ENCODE assay signal across 22 mouse cellular contexts in genomic region chr13:52374781-52375180, GRCm38 (mm10).
DNase-seq lines count a peak whose midpoint lies in the region; ATAC-seq and TF ChIP-seq lines count a peak whose summit lies in the region.
"Had no signal": no experiment of that assay in that cellular context is flagged by ENCODE, and none has a peak within 500 bp of the region (broad histone marks: within the 10 kb centered on the region; RNA-seq: fewer than 3 reads in every experiment).

No protein-coding gene starts in this region.

- no peak for TF ChIP-seq CTCF in layer of hippocampus, adult 2 months (conservative IDR thresholded peaks at IDR 0.05)

- no peak overlapping the region for H3K4me3 ChIP-seq in layer of hippocampus, adult 2 months
- H3K4me3 ChIP-seq: embryonic facial prominence, embryonic 12.5 days; heart, embryonic 12.5 days; kidney, embryonic 15.5 days had no signal

- ATAC-seq in cerebellum, adult (ENCODE audit: insufficient number of reproducible peaks, low FRiP score, low TSS enrichment), result no peak
- ATAC-seq: forebrain, embryonic 14.5 days; hindbrain, postnatal 0 days; intestine, postnatal 0 days; liver, postnatal 0 days; Patski had no signal

- peak; percentile 43 for DNase-seq in cerebellum, adult 11 months
- peak; percentile 12 for DNase-seq in left cerebral cortex, postnatal 4 days
- no peak for DNase-seq in left cerebral cortex, adult 18-20 months (ENCODE audit: low spot score in 2 of 2)
- peak; percentile 70 for DNase-seq in cerebellum, adult 9-10 months
- DNase-seq in lung, postnatal 14 days, result peak; percentile 7
- no peak for DNase-seq in testis, postnatal 10 days (ENCODE audit: low spot score)
- DNase-seq in layer of hippocampus, adult 2 months (ENCODE audit: low spot score in 2 of 2), result no peak
- DNase-seq: adrenal gland, postnatal 14 days; gastrocnemius, postnatal 10 days; liver, postnatal 0 days; midbrain, embryonic 14.5 days; right cerebral cortex, postnatal 14 days; spleen, adult 18-20 months; thymus, adult 18-20 months had no signal

- no peak overlapping the region for H3K27ac ChIP-seq in layer of hippocampus, adult 2 months
- H3K27ac ChIP-seq: embryonic facial prominence, embryonic 12.5 days; hindbrain, postnatal 0 days; kidney, embryonic 15.5 days had no signal

- intact Hi-C loops in left cerebral cortex, postnatal 4 days (cut with DNase I), result loop anchor here (10.0 kb wide), 1 partner anchor 150 kb away; no protein-coding TSS in a partner anchor

Comparison
In these comparisons a context has a peak if more than half of its experiments do, and no peak if none do; other contexts are left out.
1. DNase-seq: peak in cerebellum, adult 11 months (single experiment), left cerebral cortex, postnatal 4 days (single experiment), cerebellum, adult 9-10 months (single experiment) and lung, postnatal 14 days (single experiment); none in left cerebral cortex, adult 18-20 months (0 of 2), testis, postnatal 10 days (single experiment) and layer of hippocampus, adult 2 months (0 of 2).